Mouse (Mus musculus): ENCODE results near the gene Pigs. TPM values are rescaled to one million over a fixed set of nuclear protein-coding genes. Genes with fewer than 3 reads are reported as not detected.
A peak's percentile ranks its signal among the peaks of the same experiment; 100 is the strongest.

The Pigs gene
- polyA plus RNA-seq, 1 experiment = 62.1 TPM

GRCm38 (mm10) chr11:78332676-78333075, 4.5 kb downstream of the Pigs start:
- Histone ChIP-seq H3K4me3 (ENCODE audit: insufficient read depth, low read length) (no peak overlapping the region), H3K27ac (ENCODE audit: insufficient read depth, low read length) (no peak overlapping the region), H3K4me1 (ENCODE audit: control insufficient read depth, insufficient read depth, low read length) (no peaks in the 10 kb centered on the region)
- TF ChIP-seq POLR2A (IDR thresholded peaks at IDR 0.05; ENCODE audit: low read depth, low read length) = no peak
- no peak for TF ChIP-seq CTCF (IDR thresholded peaks at IDR 0.05; ENCODE audit: borderline replicate concordance, insufficient read depth, low read length)

DNA sequence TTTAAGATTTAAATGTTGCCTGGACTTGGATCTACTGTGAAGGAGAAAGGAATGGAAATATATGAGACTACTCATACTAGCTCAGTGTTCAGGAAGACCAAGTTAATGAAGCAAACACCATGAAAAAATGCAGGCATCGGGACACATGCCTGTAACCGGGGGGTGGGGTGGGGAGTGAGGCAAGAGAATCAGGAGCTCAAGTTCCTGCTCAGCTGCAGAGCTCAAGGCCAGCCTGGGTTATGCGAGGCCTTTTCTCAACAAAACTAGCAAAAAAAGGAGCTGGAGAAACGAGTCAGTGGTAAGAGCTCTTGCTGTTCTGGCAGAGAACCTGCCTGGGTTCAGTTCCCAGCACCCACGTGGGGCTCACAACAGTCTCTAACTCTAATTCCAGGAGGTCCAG, 5.8 kb downstream of the Pigs start:
- no peak overlapping the region for H3K4me3 ChIP-seq (ENCODE audit: insufficient read depth, low read length)
- TF ChIP-seq CTCF (IDR thresholded peaks at IDR 0.05; ENCODE audit: borderline replicate concordance, insufficient read depth, low read length) (no peak), POLR2A (IDR thresholded peaks at IDR 0.05; ENCODE audit: low read depth, low read length) (no peak)
- no peaks in the 10 kb centered on the region for H3K4me1 ChIP-seq (ENCODE audit: control insufficient read depth, insufficient read depth, low read length)
- no peak overlapping the region for H3K27ac ChIP-seq (ENCODE audit: insufficient read depth, low read length)

DNA sequence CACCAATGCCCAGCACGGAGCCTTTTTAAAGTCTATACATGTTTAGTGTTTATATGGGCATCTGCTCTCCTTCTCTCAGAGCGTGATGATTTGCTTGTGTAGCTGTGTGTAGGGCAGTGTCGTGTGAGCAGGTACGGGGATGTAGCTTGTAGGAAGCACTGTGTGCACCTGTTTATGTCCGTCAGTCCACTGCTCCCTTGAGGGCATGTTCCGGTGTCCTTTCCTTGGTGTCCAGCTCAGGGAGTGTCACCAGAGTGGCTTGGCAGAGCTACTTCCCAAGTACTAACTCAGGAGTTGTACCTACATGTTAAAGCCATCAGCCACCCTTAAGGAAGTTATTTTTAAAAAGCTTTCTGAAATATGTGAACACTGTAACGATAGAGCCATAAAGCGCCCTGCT, 8.8 kb downstream of the Pigs start:
- no peak overlapping the region for H3K27ac ChIP-seq (ENCODE audit: insufficient read depth, low read length)
- H3K4me1 ChIP-seq (ENCODE audit: control insufficient read depth, insufficient read depth, low read length) = no peaks in the 10 kb centered on the region
- H3K4me3 ChIP-seq (ENCODE audit: insufficient read depth, low read length) = no peak overlapping the region
- TF ChIP-seq CTCF (IDR thresholded peaks at IDR 0.05; ENCODE audit: borderline replicate concordance, insufficient read depth, low read length) = no peak
- TF ChIP-seq POLR2A (IDR thresholded peaks at IDR 0.05; ENCODE audit: low read depth, low read length) = no peak

DNA sequence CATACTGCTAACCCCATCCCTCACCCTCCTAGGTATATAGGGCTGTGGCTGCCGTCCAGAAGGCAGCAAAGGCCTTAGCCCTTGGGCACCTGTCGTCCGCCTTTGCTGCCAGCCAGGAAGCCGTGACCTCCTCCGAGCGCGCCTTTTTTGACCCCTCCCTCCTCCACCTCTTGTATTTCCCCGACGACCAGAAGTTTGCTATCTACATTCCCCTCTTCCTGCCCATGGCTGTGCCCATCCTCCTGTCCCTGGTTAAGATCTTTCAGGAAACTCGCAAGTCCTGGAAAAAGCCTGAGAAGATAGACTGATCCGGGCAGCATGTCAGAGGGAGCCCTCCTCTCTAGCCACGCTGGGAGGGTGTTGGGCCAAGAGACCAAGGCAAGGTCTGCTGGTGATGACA, 13.5 kb downstream of the Pigs start:
- TF ChIP-seq CTCF (IDR thresholded peaks at IDR 0.05; ENCODE audit: borderline replicate concordance, insufficient read depth, low read length) (no peak), POLR2A (IDR thresholded peaks at IDR 0.05; ENCODE audit: low read depth, low read length) (no peak)
- Histone ChIP-seq H3K4me3 (ENCODE audit: insufficient read depth, low read length) (no peak overlapping the region), H3K27ac (ENCODE audit: insufficient read depth, low read length) (no peak overlapping the region), H3K4me1 (ENCODE audit: control insufficient read depth, insufficient read depth, low read length) (no peaks in the 10 kb centered on the region)

GRCm38 (mm10) chr11:78343381-78344327, 15.4 kb downstream of the Pigs start, which contains the start of gene Unc119:
TSS of gene Unc119 (plus strand) at chr11:78343482.
- Histone ChIP-seq H3K27ac (ENCODE audit: insufficient read depth, low read length) (no peak within 1 kb of the TSS), H3K4me1 (ENCODE audit: control insufficient read depth, insufficient read depth, low read length) (no peaks in the 10 kb centered on the region), H3K4me3 (ENCODE audit: insufficient read depth, low read length) (peak within 1 kb of the TSS; percentile 46)
- TF ChIP-seq CTCF (IDR thresholded peaks at IDR 0.05; ENCODE audit: borderline replicate concordance, insufficient read depth, low read length) (no peak), POLR2A (IDR thresholded peaks at IDR 0.05; ENCODE audit: low read depth, low read length) (peak; percentile 75)

- TF ChIP-seq POLR2A (IDR thresholded peaks at IDR 0.05; ENCODE audit: low read depth, low read length) (no peak), CTCF (IDR thresholded peaks at IDR 0.05; ENCODE audit: borderline replicate concordance, insufficient read depth, low read length) (no peak)
- H3K4me3 ChIP-seq (ENCODE audit: insufficient read depth, low read length) = peak overlapping the region; percentile 46
- no peaks in the 10 kb centered on the region for H3K4me1 ChIP-seq (ENCODE audit: control insufficient read depth, insufficient read depth, low read length)
- no peak overlapping the region for H3K27ac ChIP-seq (ENCODE audit: insufficient read depth, low read length)
Measured at GRCm38 (mm10) chr11:78344328-78344889, 16.2 kb downstream of the Pigs start.

GRCm38 (mm10) chr11:78344890-78345715, 16.9 kb downstream of the Pigs start:
- Histone ChIP-seq H3K4me3 (ENCODE audit: insufficient read depth, low read length) (no peak overlapping the region), H3K27ac (ENCODE audit: insufficient read depth, low read length) (no peak overlapping the region), H3K4me1 (ENCODE audit: control insufficient read depth, insufficient read depth, low read length) (no peaks in the 10 kb centered on the region)
- TF ChIP-seq CTCF (IDR thresholded peaks at IDR 0.05; ENCODE audit: borderline replicate concordance, insufficient read depth, low read length) = no peak

DNA sequence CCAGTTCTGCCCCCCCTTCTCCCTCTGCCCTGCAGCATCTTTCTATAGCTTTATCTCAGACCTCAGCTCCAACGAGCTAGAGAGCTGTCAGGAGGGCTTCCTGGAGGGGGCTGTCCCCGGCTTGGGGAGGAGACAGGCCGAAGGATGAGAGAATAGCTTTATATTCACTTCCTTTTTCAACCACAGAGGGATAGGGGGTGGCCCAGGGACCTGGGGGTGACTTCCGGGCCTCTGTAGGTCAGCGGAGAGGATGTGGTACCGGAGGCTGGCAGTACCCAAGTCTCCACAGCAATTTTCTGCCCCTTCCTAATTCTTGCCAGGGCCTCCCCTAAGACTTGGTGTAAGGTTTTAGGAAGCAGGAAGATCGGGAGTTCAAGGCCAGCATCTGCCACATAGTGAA, 17.6 kb downstream of the Pigs start:
- no peaks in the 10 kb centered on the region for H3K4me1 ChIP-seq (ENCODE audit: control insufficient read depth, insufficient read depth, low read length)
- TF ChIP-seq CTCF (IDR thresholded peaks at IDR 0.05; ENCODE audit: borderline replicate concordance, insufficient read depth, low read length) (no peak), POLR2A (IDR thresholded peaks at IDR 0.05; ENCODE audit: low read depth, low read length) (no peak)
- H3K27ac ChIP-seq (ENCODE audit: insufficient read depth, low read length) = no peak overlapping the region
- no peak overlapping the region for H3K4me3 ChIP-seq (ENCODE audit: insufficient read depth, low read length)

DNA sequence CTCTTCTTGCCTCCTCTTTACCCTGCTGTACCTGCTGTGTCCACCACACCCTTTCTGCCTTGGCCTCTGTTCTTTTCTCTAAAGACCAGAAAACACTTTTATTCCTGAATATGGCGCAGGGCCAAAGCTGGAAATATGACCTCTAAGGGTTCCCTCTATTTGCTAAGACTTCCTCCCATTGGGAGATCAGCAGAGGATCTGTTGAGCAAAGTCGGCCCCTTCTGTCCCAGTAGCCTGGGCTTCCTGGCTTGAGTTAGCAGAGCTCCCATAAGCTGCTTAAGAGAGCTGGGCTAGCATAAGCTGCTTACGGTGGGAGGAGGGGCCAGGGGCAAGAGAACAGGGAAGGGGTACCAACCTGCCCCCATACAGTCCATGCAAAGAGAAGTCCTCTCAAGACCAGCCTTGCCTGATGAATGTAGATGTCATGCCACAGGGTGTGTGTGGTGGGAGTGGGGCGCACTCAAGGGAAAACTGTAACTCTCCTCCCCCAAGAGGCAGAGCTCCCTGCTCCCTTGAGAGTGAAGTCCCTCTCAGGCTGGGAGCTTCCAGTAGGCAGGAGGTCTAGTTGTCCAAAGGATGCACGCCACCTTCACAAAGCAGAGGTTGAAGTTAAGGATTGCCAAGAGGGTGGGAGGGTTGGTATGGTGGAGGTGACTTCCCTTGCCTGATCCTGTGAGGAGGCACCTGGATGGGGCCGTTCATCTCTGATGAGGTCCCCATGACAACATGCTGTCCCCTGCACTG, 18.3 kb downstream of the Pigs start:
- no peak overlapping the region for H3K4me3 ChIP-seq (ENCODE audit: insufficient read depth, low read length)
- H3K4me1 ChIP-seq (ENCODE audit: control insufficient read depth, insufficient read depth, low read length) = no peaks in the 10 kb centered on the region
- no peak overlapping the region for H3K27ac ChIP-seq (ENCODE audit: insufficient read depth, low read length)
- no peak for TF ChIP-seq CTCF (IDR thresholded peaks at IDR 0.05; ENCODE audit: borderline replicate concordance, insufficient read depth, low read length)
- TF ChIP-seq POLR2A (IDR thresholded peaks at IDR 0.05; ENCODE audit: low read depth, low read length) = no peak

Measured in embryonic fibroblast, embryonic 13.5 days (primary cell).